Mouse (Mus musculus) intestine, embryonic 15.5 days (tissue): Measurements from ENCODE around the gene Polr3c. TPM values are rescaled to one million over a fixed set of nuclear protein-coding genes. Genes with fewer than 3 reads are reported as not detected.

ENCODE experiments used
- ATAC-seq: fragments of 200-750 bp; cut with Nextera tagmentation; 2 replicates; pipeline ENCODE4 v1.8.0; 2017; ENCODE audit warnings: moderate TSS enrichment, moderate library complexity
- H3K27ac ChIP-seq: fragments of 300-500 bp; sonication (generic); 2 replicates; pipeline ENCODE4 v1.5.1; 2015; ENCODE audit warnings: mild to moderate bottlenecking, inconsistent platforms
- H3K27me3 ChIP-seq: fragments of 300-500 bp; sonication (generic); replicated peaks from 2 replicates; pipeline ENCODE4 v1.6.1; 2015; ENCODE audit warnings: inconsistent platforms
- H3K36me3 ChIP-seq: fragments of 300-500 bp; sonication (generic); 2 replicates; pipeline ENCODE4 v1.6.1; 2015; ENCODE audit warnings: inconsistent platforms
- H3K4me1 ChIP-seq: fragments of 300-500 bp; sonication (generic); replicated peaks from 2 replicates; pipeline ENCODE4 v1.6.1; 2015; ENCODE audit warnings: inconsistent platforms
- H3K4me2 ChIP-seq: fragments of 300-500 bp; sonication (generic); replicated peaks from 2 replicates; pipeline ENCODE4 v1.6.1; 2015; ENCODE audit warnings: mild to moderate bottlenecking, inconsistent platforms
- H3K4me3 ChIP-seq: fragments of 300-500 bp; sonication (generic); replicated peaks from 2 replicates; pipeline ENCODE4 v1.5.1; 2015; ENCODE audit warnings: inconsistent platforms
- H3K9ac ChIP-seq: fragments of 300-500 bp; sonication (generic); 2 replicates; pipeline ENCODE4 v1.6.1; 2015; ENCODE audit warnings: inconsistent platforms
- H3K9me3 ChIP-seq: fragments of 300-500 bp; sonication (generic); 2 replicates; pipeline ENCODE4 v1.6.1; 2016; ENCODE audit warnings: inconsistent platforms
- WGBS: fragments of 180-500 bp; shearing (Covaris S2); methylation state at CpG from one replicate; pipeline ENCODE4 v1.1.7; 2015; 5-methylcytosine and 5-hydroxymethylcytosine counted together
- polyA plus RNA-seq: library from polyadenylated mRNA; unstranded; fragments of >200 nt; fragmentation: Nextera tagmentation; extraction: Ambion mirVana; gene quantifications from 2 replicates; pipeline ENCODE4 v1.2.1, GENCODE M21; 2015

Polr3c gene
- polyA plus RNA-seq, 1 experiment from 2014 or later: 36.5 TPM

DNA sequence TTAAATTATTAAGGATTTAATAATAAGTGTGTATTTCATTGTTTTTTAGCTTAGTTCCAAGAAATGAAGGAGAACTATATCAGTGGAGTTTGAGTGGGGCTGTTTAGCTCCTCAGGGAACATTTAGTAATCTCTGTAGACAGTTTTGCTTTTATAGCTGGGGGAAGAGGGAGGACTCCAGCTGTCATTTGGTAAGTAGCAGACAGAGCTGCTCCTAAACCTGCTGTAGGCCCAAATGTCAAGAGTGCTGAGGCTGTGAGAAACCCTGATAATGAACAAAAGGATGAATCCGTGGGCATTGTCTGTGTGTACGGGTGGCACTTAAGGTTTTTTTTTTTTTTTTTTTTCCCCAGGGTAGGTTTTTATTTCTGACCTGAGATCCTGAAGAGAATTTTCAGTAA is 7.8 kb upstream of the Polr3c start:
- H3K9ac ChIP-seq: no peak overlapping the region
- ATAC-seq: no peak
- H3K4me2 ChIP-seq: no peak overlapping the region
- 98% methylated on average over 2 of the region's 2 CpGs for WGBS
- no peaks in the 10 kb centered on the region for H3K36me3 ChIP-seq
- H3K9me3 ChIP-seq: no peaks in the 10 kb centered on the region
- no peaks in the 10 kb centered on the region for H3K27me3 ChIP-seq
- H3K27ac ChIP-seq: no peak overlapping the region
- no peaks in the 10 kb centered on the region for H3K4me1 ChIP-seq
- no peak overlapping the region for H3K4me3 ChIP-seq

DNA sequence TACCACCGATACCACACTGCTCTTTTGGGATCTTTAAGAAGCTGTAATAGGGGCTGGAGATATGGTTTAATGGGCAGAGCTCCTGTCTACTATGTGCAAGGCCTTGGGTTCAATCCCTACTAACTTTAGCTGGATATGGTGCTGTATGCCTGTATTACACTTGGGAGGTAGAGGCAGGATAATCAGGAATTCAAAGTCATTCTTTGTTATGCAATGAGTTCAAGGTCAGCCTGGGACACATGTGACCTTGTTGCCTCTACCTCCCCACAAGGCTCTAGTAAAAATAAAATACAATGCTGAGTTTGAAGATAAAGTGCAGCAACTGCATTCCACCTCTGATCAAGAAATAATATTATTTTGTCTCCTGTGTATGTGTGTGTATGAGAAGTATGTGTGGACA is 6.6 kb upstream of the Polr3c start:
- Histone ChIP-seq H3K27ac (no peak overlapping the region), H3K9ac (no peak overlapping the region), H3K4me1 (peaks cover 1% of the 10 kb centered on the region), H3K27me3 (no peaks in the 10 kb centered on the region), H3K9me3 (no peaks in the 10 kb centered on the region), H3K36me3 (no peaks in the 10 kb centered on the region), H3K4me2 (no peak overlapping the region), H3K4me3 (no peak overlapping the region)
- ATAC-seq: no peak
- 88% methylated on average over 1 of the region's 1 CpGs for WGBS

DNA sequence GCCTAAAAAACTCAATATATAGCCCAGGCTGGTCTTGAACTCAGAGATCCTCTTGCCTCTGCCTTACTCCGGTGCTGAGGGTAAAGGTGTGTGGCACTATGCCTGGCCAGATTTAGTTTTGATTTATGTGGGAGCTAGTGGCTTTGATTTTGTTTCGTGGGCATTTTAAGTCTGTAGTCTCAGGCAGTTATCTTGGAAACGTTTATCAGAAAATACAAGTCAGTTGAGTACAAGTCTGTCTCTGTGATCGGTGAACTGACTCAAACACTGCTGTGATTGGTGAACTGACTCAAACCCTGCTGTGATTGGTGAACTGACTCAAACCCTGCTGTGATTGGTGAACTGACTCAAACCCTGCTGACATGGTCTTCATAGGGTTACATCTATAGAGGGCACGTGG is 3.4 kb upstream of the Polr3c start:
- Histone ChIP-seq H3K27me3 (no peaks in the 10 kb centered on the region), H3K27ac (no peak overlapping the region), H3K4me2 (no peak overlapping the region), H3K4me3 (no peak overlapping the region), H3K9ac (no peak overlapping the region), H3K36me3 (no peaks in the 10 kb centered on the region), H3K9me3 (no peaks in the 10 kb centered on the region), H3K4me1 (peaks cover 9% of the 10 kb centered on the region)
- 72% methylated on average over 5 of the region's 5 CpGs for WGBS
- ATAC-seq: no peak

DNA sequence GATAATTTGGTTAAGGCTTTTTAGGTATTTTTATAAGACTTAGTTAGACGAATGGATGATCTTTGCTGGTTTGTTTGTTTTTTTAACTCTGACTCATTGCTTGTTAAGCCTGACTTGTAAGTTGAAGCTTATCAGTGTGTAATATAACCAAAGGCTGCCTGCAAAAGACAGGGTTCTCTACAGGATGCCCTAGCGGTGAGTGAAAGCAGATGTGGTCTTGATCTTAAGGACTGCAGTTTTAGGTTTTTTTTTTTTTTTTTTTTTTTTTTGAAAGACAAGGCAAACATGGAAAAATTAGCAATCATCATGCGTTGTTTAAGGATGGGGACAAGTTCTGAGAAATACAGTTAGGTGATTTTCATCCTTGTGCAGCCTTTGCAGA is 2.0 kb upstream of the Polr3c start:
- H3K27me3 ChIP-seq: no peaks in the 10 kb centered on the region
- H3K27ac ChIP-seq: no peak overlapping the region
- H3K4me3 ChIP-seq: no peak overlapping the region; the same call in 1 of the 2 replicates
- no peak for ATAC-seq
- no peak overlapping the region for H3K4me2 ChIP-seq
- H3K9ac ChIP-seq: no peak overlapping the region
- no peaks in the 10 kb centered on the region for H3K9me3 ChIP-seq
- H3K4me1 ChIP-seq: peaks cover 11% of the 10 kb centered on the region
- WGBS: 35% methylated on average over 3 of the region's 3 CpGs
- no peaks in the 10 kb centered on the region for H3K36me3 ChIP-seq

DNA sequence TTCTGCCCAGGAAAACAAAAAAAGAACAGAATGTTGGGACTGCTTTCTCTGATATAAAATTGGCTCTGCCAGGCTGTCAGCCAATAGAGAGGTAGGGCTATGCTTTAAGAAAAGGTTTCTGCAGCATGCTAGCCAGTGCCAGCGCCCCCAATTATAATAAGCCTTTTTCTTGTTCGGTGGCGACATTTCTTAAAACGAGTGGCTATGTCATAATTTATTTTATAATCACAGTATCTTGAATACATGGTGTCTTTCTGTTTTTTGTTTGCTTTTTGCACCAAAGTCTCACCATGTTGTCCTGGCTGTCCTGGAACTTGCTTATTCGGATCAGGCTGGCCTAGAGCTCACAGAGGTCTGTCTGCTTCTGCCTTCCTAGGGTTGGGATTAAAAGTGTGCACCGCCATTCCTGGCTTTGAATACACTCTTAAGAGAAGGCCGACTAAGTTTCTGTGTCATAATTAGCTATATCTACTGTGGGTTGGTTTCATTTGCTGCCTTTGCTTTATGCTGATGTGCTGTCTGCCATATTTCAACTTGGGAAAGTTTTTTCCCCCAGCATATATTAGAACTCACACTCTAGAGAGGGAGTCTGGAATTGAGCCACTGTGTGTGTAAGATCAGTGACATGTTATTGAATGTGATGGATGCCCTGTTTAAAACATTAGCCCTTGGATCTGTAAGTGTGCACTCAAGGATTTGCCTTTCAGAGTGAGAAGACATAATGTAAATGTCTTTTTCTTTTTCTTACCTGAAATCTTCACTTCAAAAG is 1.4 kb upstream of the Polr3c start:
- ATAC-seq: no peak
- H3K4me1 ChIP-seq: peaks cover 11% of the 10 kb centered on the region
- peak overlapping the region; percentile 54 for H3K4me2 ChIP-seq
- 42% methylated on average over 7 of the region's 7 CpGs for WGBS
- no peak overlapping the region for H3K9ac ChIP-seq
- H3K9me3 ChIP-seq: no peaks in the 10 kb centered on the region
- H3K27ac ChIP-seq: peak overlapping the region; percentile 70; the same call in 1 of the 2 replicates
- peaks cover 3% of the 10 kb centered on the region; the same call in 1 of the 2 replicates for H3K36me3 ChIP-seq
- peak overlapping the region; percentile 94 for H3K4me3 ChIP-seq
- H3K27me3 ChIP-seq: no peaks in the 10 kb centered on the region

DNA sequence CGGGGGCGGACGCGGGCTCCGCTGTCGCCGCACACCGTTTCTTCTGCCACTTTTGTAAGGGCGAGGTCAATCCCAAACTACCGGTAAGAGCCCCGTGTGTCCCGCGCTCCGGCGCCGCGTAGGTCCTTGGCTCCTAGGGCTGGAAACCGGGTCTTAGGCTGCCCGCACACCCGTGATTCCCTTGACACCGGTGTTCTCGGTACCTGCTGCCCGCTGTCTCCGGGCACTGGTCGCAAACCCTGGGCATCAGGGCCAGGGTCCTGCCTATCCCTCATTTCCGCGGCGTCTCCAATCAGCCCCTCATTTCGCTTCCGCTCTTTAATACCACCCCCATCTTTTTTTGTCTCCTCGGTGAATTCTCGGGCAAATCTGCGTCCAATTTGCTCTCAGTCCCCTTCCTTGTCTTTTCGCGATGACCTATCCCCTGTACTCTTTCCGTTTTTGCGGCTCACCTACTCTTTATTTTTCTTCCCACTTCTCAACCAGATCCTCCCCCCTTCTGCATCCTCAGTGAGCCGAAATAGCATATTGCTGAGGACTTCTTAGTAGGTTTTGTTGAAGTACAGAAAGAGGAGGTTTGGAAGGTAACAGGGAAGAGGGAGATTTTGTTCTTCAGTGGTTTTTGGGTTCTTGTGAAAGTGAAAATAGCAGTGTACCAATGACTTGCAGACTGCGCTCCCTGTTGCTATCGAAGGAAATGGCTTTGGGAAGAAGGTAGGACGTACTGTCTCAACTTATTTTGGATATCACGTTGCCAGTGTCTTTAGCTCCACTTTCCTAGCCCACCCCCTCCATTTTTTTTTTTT is 603 bp upstream of the Polr3c start:
- ATAC-seq: peak; percentile 70
- peak overlapping the region; percentile 54 for H3K4me2 ChIP-seq
- H3K36me3 ChIP-seq: peaks cover 6% of the 10 kb centered on the region; the same call in 1 of the 2 replicates
- H3K4me3 ChIP-seq: peak overlapping the region; percentile 94
- H3K9me3 ChIP-seq: no peaks in the 10 kb centered on the region
- peak overlapping the region; percentile 74 for H3K9ac ChIP-seq
- H3K27me3 ChIP-seq: no peaks in the 10 kb centered on the region
- H3K27ac ChIP-seq: peak overlapping the region; percentile 70
- H3K4me1 ChIP-seq: peaks cover 11% of the 10 kb centered on the region
- WGBS: under 1% methylated on average over 42 of the region's 42 CpGs

DNA sequence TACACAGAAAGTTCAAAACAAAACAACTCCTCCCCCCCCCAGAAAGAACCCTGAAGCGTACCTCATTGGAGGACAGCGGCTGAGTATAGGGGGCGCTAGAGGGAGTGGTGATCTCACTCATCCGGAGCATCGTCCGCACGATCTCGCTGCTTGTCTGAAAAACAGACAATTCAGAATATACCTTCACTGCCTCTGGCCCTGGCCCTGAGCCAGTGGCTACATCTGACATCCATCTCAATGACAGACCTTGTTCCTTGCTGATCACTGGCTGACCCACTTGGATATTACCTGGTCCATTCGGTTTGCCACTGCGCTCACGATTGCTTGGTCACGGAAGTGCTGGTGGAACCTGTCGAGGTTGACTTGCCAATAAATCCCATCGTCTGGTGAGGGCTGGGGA is 8.3 kb downstream of the Polr3c start:
- Histone ChIP-seq H3K4me2 (no peak overlapping the region), H3K36me3 (peaks cover 35% of the 10 kb centered on the region; the same call in 1 of the 2 replicates), H3K27ac (no peak overlapping the region), H3K4me1 (no peaks in the 10 kb centered on the region), H3K9ac (no peak overlapping the region), H3K4me3 (no peak overlapping the region), H3K9me3 (no peaks in the 10 kb centered on the region), H3K27me3 (no peaks in the 10 kb centered on the region)
- ATAC-seq: no peak
- WGBS: 46% methylated on average over 14 of the region's 14 CpGs

DNA sequence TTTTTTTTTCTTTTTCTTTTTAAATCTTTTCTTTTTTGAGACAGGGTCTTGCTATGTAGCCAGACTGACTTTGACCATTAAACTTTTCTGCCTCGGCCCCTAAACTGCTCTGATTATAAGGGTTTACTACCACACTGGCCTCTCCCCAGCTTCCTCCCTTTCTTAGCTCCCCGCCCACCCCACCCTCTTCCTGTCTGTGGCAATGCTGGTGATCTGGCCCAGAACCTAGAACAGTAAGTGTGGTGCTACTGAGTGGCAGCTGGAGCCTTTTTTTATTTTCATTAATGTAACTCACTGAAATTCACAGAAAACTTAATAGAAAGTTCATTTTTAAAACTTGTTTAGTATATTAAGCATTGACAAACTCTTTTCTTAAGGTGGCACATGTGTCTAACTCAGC is 11.6 kb downstream of the Polr3c start:
- Histone ChIP-seq H3K4me3 (no peak overlapping the region), H3K4me1 (no peaks in the 10 kb centered on the region), H3K9ac (no peak overlapping the region), H3K27me3 (no peaks in the 10 kb centered on the region), H3K4me2 (no peak overlapping the region), H3K36me3 (peaks cover 38% of the 10 kb centered on the region), H3K9me3 (no peaks in the 10 kb centered on the region), H3K27ac (no peak overlapping the region)
- 83% methylated on average over 2 of the region's 2 CpGs for WGBS
- ATAC-seq: no peak

GRCm38 (mm10) chr3:96714286-96714685 is 13.1 kb downstream of the Polr3c start:
- no peak overlapping the region for H3K4me3 ChIP-seq
- no peaks in the 10 kb centered on the region for H3K9me3 ChIP-seq
- no peak overlapping the region for H3K9ac ChIP-seq
- no peaks in the 10 kb centered on the region for H3K27me3 ChIP-seq
- 78% methylated on average over 5 of the region's 5 CpGs for WGBS
- H3K4me1 ChIP-seq: no peaks in the 10 kb centered on the region
- no peak overlapping the region for H3K4me2 ChIP-seq
- ATAC-seq: no peak
- no peak overlapping the region for H3K27ac ChIP-seq
- peaks cover 40% of the 10 kb centered on the region for H3K36me3 ChIP-seq

DNA sequence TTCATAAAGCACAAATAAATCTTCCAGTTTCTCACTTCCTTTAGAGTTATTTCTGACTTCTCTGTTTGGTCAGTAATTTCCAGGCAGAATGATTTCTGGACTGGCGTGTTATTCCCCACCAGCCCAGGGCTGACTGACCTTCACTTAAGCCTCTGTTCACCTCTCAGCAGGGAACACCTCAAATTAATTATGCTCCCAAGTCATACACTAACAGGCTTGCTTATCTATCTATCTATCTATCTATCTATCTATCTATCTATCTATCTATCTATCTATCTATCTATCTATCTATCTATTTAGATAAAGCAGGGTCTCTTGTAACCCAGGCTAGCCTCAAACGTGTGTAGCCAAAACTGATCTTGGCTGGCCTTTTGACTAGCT is 18.8 kb downstream of the Polr3c start:
- H3K27me3 ChIP-seq: no peaks in the 10 kb centered on the region
- 55% methylated on average over 2 of the region's 2 CpGs for WGBS
- no peak overlapping the region for H3K9ac ChIP-seq
- peaks cover 5% of the 10 kb centered on the region; the same call in 1 of the 2 replicates for H3K4me1 ChIP-seq
- H3K36me3 ChIP-seq: peaks cover 32% of the 10 kb centered on the region
- no peaks in the 10 kb centered on the region for H3K9me3 ChIP-seq
- H3K4me2 ChIP-seq: peak overlapping the region; percentile 100; the same call in 1 of the 2 replicates
- peak; percentile 24; the same call in 1 of the 2 replicates for ATAC-seq
- H3K27ac ChIP-seq: no peak overlapping the region
- H3K4me3 ChIP-seq: no peak overlapping the region

- ATAC-seq: peak; percentile 91
- H3K27me3 ChIP-seq: no peaks in the 10 kb centered on the region
- H3K4me1 ChIP-seq: peaks cover 5% of the 10 kb centered on the region; the same call in 1 of the 2 replicates
- H3K27ac ChIP-seq: no peak within 1 kb of the TSS
- WGBS: 4% methylated on average over 42 of the region's 42 CpGs
- H3K36me3 ChIP-seq: peaks cover 33% of the 10 kb centered on the region
- H3K9ac ChIP-seq: peak within 1 kb of the TSS; percentile 65
- H3K9me3 ChIP-seq: no peaks in the 10 kb centered on the region
- H3K4me2 ChIP-seq: peak within 1 kb of the TSS; percentile 100
- H3K4me3 ChIP-seq: peak within 1 kb of the TSS; percentile 54
Observed at GRCm38 (mm10) chr3:96707903-96708683, 19.3 kb downstream of the Polr3c start, which contains the start of gene Nudt17. Nudt17 (minus strand) TSS chr3:96708562.

GRCm38 (mm10) chr3:96706984-96707383 is 20.4 kb downstream of the Polr3c start:
- Histone ChIP-seq H3K9ac (no peak overlapping the region), H3K27me3 (no peaks in the 10 kb centered on the region), H3K36me3 (peaks cover 37% of the 10 kb centered on the region), H3K4me3 (no peak overlapping the region), H3K9me3 (no peaks in the 10 kb centered on the region), H3K27ac (no peak overlapping the region), H3K4me1 (peaks cover 5% of the 10 kb centered on the region; the same call in 1 of the 2 replicates), H3K4me2 (no peak overlapping the region)
- no peak for ATAC-seq
- WGBS: 72% methylated on average over 7 of the region's 7 CpGs
